Mouse (Mus musculus) testis, adult 2 months (tissue): ENCODE measurements around the gene Tigd2. TPM values are rescaled to one million over a fixed set of nuclear protein-coding genes. Genes with fewer than 3 reads are reported as not detected.

Experiments used
- H3K27ac ChIP-seq: fragments of 200-500 bp; 2 replicates; pipeline ENCODE4 v1.5.1; 2012; ENCODE audit warnings: low read depth, low read length; ENCODE audit not compliant: control insufficient read depth, insufficient read depth
- H3K27me3 ChIP-seq: fragments of 200-500 bp; 2 replicates; pipeline ENCODE4 v1.6.1; 2012; ENCODE audit warnings: mild to moderate bottlenecking, low read length, moderate library complexity; ENCODE audit not compliant: control insufficient read depth, insufficient read depth
- H3K36me3 ChIP-seq: fragments of 200-500 bp; 2 replicates; pipeline ENCODE4 v1.6.1; 2012; ENCODE audit warnings: mild to moderate bottlenecking, low read length; ENCODE audit not compliant: control insufficient read depth, insufficient read depth
- H3K4me1 ChIP-seq: fragments of 200-500 bp; 2 replicates; pipeline ENCODE4 v1.6.1; 2012; ENCODE audit warnings: low read length; ENCODE audit not compliant: control insufficient read depth, insufficient read depth
- H3K4me3 ChIP-seq: fragments of 200-500 bp; 2 replicates; pipeline ENCODE4 v1.5.1; 2012; ENCODE audit warnings: low read depth, mild to moderate bottlenecking, low read length, moderate library complexity, mixed read lengths; ENCODE audit not compliant: control insufficient read depth
- CTCF ChIP-seq: fragments of 200-500 bp; IDR thresholded peaks from 2 replicates; pipeline ENCODE4 v1.5.1; 2012; ENCODE audit warnings: low read depth, mild to moderate bottlenecking, inconsistent platforms, low read length, moderate library complexity; ENCODE audit not compliant: control insufficient read depth, insufficient read depth, insufficient replicate concordance
- POLR2A ChIP-seq: fragments of 200-500 bp; IDR thresholded peaks from 2 replicates; pipeline ENCODE4 v1.6.1; 2012; ENCODE audit warnings: low read depth, mild to moderate bottlenecking, inconsistent platforms, low read length, moderate library complexity; ENCODE audit not compliant: control insufficient read depth
- polyA plus RNA-seq: library from polyadenylated mRNA; depleted of rRNA; stranded (reverse); fragments of >200 nt; gene quantifications from 2 replicates; pipeline ENCODE4 v1.2.3, GENCODE M21; 2012

Tigd2 gene
- polyA plus RNA-seq, 1 experiment = 1.8 TPM

GRCm38 (mm10) chr6:59198356-59198755, 10.3 kb upstream of the Tigd2 start:
- TF ChIP-seq POLR2A = no peak
- no peak for TF ChIP-seq CTCF
- Histone ChIP-seq H3K4me1 (no peaks in the 10 kb centered on the region), H3K27ac (no peak overlapping the region), H3K36me3 (no peaks in the 10 kb centered on the region), H3K4me3 (no peak overlapping the region), H3K27me3 (no peaks in the 10 kb centered on the region)

- no peak overlapping the region for H3K27ac ChIP-seq
Observed at GRCm38 (mm10) chr6:59199021-59199420, 9.6 kb upstream of the Tigd2 start.

DNA sequence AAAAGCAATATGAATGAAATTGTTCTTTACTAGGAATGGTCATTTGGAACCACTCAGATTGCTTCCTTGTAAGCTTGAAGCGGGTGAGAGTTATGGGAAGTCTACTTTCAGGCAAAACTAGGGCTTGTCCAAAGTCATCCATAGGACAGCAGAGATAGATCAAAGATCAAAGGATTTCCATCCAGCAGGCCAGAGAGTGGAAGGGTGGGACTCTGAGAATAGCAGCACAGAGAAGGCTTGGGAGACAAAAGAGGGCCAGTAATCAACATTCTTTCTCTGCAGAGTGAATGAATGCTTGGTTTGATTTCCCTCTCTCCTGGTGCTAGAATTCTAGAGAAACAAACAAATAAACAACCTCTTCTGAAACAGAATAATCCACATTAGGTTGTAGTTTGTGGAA, 1.1 kb upstream of the Tigd2 start:
- no peak overlapping the region for H3K27ac ChIP-seq
- no peaks in the 10 kb centered on the region for H3K27me3 ChIP-seq
- no peaks in the 10 kb centered on the region for H3K36me3 ChIP-seq
- H3K4me3 ChIP-seq = no peak overlapping the region
- TF ChIP-seq CTCF (no peak), POLR2A (no peak)
- H3K4me1 ChIP-seq = peaks cover 7% of the 10 kb centered on the region

More at GRCm38 (mm10) chr6:59199021-59199420, 9.6 kb upstream of the Tigd2 start:
- H3K4me3 ChIP-seq = no peak overlapping the region
- TF ChIP-seq CTCF = no peak
- TF ChIP-seq POLR2A = no peak
- H3K4me1 ChIP-seq = no peaks in the 10 kb centered on the region
- H3K27me3 ChIP-seq = no peaks in the 10 kb centered on the region
- H3K36me3 ChIP-seq = no peaks in the 10 kb centered on the region

DNA sequence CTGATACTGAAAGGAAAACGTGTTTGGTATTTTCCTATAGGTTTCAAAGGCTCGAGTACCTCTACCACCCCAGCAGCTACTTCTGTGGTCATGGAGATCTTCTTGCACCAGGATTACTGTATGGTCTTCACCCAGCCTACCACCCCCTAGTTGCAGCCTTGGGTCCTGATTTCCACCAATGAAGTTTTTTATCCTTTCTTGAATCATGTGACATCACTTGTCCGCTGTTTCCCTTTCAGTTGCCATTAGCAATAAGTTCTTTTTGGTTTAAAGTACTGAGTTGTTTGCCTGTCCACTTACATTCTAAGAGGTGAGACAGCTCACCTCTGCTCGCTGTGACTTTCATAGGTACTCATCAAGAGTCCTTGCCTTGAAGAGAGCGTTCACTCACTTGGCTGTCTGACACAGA, 633 bp downstream of the Tigd2 start:
- Histone ChIP-seq H3K36me3 (no peaks in the 10 kb centered on the region), H3K27ac (peak overlapping the region; percentile 83), H3K27me3 (no peaks in the 10 kb centered on the region), H3K4me1 (peaks cover 7% of the 10 kb centered on the region), H3K4me3 (peak overlapping the region; percentile 98)
- TF ChIP-seq CTCF = no peak
- no peak for TF ChIP-seq POLR2A

- no peak overlapping the region for H3K4me3 ChIP-seq
- no peaks in the 10 kb centered on the region for H3K36me3 ChIP-seq
- TF ChIP-seq CTCF = no peak
- TF ChIP-seq POLR2A = no peak
- no peak overlapping the region for H3K27ac ChIP-seq
- H3K27me3 ChIP-seq = no peaks in the 10 kb centered on the region
- H3K4me1 ChIP-seq = no peaks in the 10 kb centered on the region
Observed at GRCm38 (mm10) chr6:59233191-59233590, 24.5 kb downstream of the Tigd2 start.

DNA sequence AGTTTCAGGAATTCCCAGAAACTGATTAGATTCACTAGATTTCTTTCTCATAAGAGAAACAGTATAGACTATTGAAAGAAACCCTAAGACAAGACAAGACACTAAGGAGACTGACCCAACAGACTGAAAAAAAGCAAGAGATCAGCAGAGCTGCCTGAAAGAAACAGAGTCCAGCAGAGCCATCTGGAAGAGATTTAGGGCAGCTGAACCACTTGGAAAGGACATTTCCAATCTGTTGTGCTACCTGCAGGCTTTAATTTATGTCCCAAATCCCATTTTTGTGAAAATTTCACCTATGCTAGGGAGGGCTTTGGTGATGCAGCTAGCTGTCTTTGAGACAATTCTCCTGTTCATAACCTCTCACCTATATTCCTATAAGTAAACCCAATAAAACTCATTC, 25.0 kb downstream of the Tigd2 start:
- TF ChIP-seq CTCF = no peak
- TF ChIP-seq POLR2A = no peak
- H3K27me3 ChIP-seq = no peaks in the 10 kb centered on the region
- H3K4me3 ChIP-seq = no peak overlapping the region
- no peak overlapping the region for H3K27ac ChIP-seq
- H3K36me3 ChIP-seq = no peaks in the 10 kb centered on the region
- H3K4me1 ChIP-seq = no peaks in the 10 kb centered on the region

DNA sequence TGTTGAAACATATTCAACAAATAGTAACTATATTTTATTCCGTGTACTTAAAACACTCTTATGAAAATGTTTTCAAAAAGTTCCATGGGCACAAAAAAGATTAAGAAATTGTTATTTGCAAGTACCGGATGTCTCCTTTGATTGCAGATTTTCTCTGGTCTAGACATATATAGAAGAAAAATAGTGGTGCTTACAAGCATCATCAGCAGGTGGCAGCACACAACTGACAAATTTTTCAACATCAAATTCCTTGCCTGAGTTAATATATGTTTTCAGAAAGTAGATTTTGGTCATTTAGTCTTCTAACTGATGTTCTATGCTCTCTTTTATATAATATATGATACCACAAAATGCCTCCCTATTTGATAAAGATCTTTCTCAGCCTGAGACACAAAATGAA, 41.0 kb downstream of the Tigd2 start:
- TF ChIP-seq POLR2A (no peak), CTCF (no peak)
- Histone ChIP-seq H3K4me1 (no peaks in the 10 kb centered on the region), H3K36me3 (no peaks in the 10 kb centered on the region), H3K27ac (no peak overlapping the region), H3K4me3 (no peak overlapping the region), H3K27me3 (no peaks in the 10 kb centered on the region)

- no peaks in the 10 kb centered on the region for H3K27me3 ChIP-seq
- TF ChIP-seq CTCF (no peak), POLR2A (no peak)
- H3K27ac ChIP-seq = no peak overlapping the region
- H3K36me3 ChIP-seq = no peaks in the 10 kb centered on the region
- no peak overlapping the region for H3K4me3 ChIP-seq
- no peaks in the 10 kb centered on the region for H3K4me1 ChIP-seq
Observed at GRCm38 (mm10) chr6:59250536-59250935, 41.9 kb downstream of the Tigd2 start.
